Mouse (Mus musculus): ENCODE measurements at regions not wholly inside any gene's neighbourhood (a gene's known extent, or its start where the extent isn't known, plus 50 kb on each side); places are given as distances from the start of the nearest gene placed in this dataset.

- ATAC-seq (no peak), DNase-seq (no peak)
- H3K36me3 ChIP-seq (ENCODE audit: insufficient read depth), result no peaks in the 10 kb centered on the region
- no peak overlapping the region for H3K27ac ChIP-seq (ENCODE audit: low read depth, low read length)
- 89% methylated on average over 1 of the region's 1 CpGs for WGBS
- no peak overlapping the region for H3K4me2 ChIP-seq (ENCODE audit: low read depth)
- H3K4me1 ChIP-seq (ENCODE audit: insufficient read depth), result no peaks in the 10 kb centered on the region
- H3K27me3 ChIP-seq (ENCODE audit: insufficient read depth, low read length), result no peaks in the 10 kb centered on the region
- no peak overlapping the region for H3K9ac ChIP-seq
- H3K4me3 ChIP-seq (ENCODE audit: low read depth, low read length), result no peak overlapping the region
- TF ChIP-seq CTCF (IDR thresholded peaks at IDR 0.05; ENCODE audit: low read depth), result no peak
- no peaks in the 10 kb centered on the region for H3K9me3 ChIP-seq (ENCODE audit: low read length)
These were observed 69.7 kb downstream of the Slitrk6 start for GRCm38 (mm10) chr14:110685247-110685646.

GRCm38 (mm10) chr14:110679741-110680140 is 75.2 kb downstream of the Slitrk6 start:
- H3K4me1 ChIP-seq (ENCODE audit: insufficient read depth), result no peaks in the 10 kb centered on the region
- H3K9ac ChIP-seq, result no peak overlapping the region
- H3K4me3 ChIP-seq (ENCODE audit: low read depth, low read length), result no peak overlapping the region
- ATAC-seq (no peak), DNase-seq (no peak)
- H3K27ac ChIP-seq (ENCODE audit: low read depth, low read length), result no peak overlapping the region
- no peaks in the 10 kb centered on the region for H3K36me3 ChIP-seq (ENCODE audit: insufficient read depth)
- H3K4me2 ChIP-seq (ENCODE audit: low read depth), result no peak overlapping the region
- no peaks in the 10 kb centered on the region for H3K9me3 ChIP-seq (ENCODE audit: low read length)
- H3K27me3 ChIP-seq (ENCODE audit: insufficient read depth, low read length), result no peaks in the 10 kb centered on the region
- TF ChIP-seq CTCF (IDR thresholded peaks at IDR 0.05; ENCODE audit: low read depth), result no peak
- WGBS, result 89% methylated on average over 1 of the region's 1 CpGs

- ATAC-seq (no peak), DNase-seq (no peak)
- no peaks in the 10 kb centered on the region for H3K4me1 ChIP-seq (ENCODE audit: insufficient read depth)
- no peak for TF ChIP-seq CTCF (IDR thresholded peaks at IDR 0.05; ENCODE audit: low read depth)
- no peaks in the 10 kb centered on the region for H3K36me3 ChIP-seq (ENCODE audit: insufficient read depth)
- no peak overlapping the region for H3K4me3 ChIP-seq (ENCODE audit: low read depth, low read length)
- no peak overlapping the region for H3K9ac ChIP-seq
- H3K27ac ChIP-seq (ENCODE audit: low read depth, low read length), result no peak overlapping the region
- H3K27me3 ChIP-seq (ENCODE audit: insufficient read depth, low read length), result no peaks in the 10 kb centered on the region
- WGBS, result 76% methylated on average over 1 of the region's 1 CpGs
- H3K9me3 ChIP-seq (ENCODE audit: low read length), result no peaks in the 10 kb centered on the region
- no peak overlapping the region for H3K4me2 ChIP-seq (ENCODE audit: low read depth)
These were observed 89.2 kb downstream of the Slitrk6 start for GRCm38 (mm10) chr14:110665712-110666111.

GRCm38 (mm10) chr14:110663231-110663630 is 91.7 kb downstream of the Slitrk6 start:
- Histone ChIP-seq H3K4me3 (ENCODE audit: low read depth, low read length) (no peak overlapping the region), H3K4me2 (ENCODE audit: low read depth) (no peak overlapping the region), H3K9ac (no peak overlapping the region), H3K4me1 (ENCODE audit: insufficient read depth) (no peaks in the 10 kb centered on the region), H3K36me3 (ENCODE audit: insufficient read depth) (no peaks in the 10 kb centered on the region), H3K27me3 (ENCODE audit: insufficient read depth, low read length) (no peaks in the 10 kb centered on the region), H3K9me3 (ENCODE audit: low read length) (no peaks in the 10 kb centered on the region), H3K27ac (ENCODE audit: low read depth, low read length) (no peak overlapping the region)
- DNase-seq (no peak), ATAC-seq (no peak)
- WGBS, result 78% methylated on average over 2 of the region's 2 CpGs
- TF ChIP-seq CTCF (IDR thresholded peaks at IDR 0.05; ENCODE audit: low read depth), result no peak

- Histone ChIP-seq H3K4me1 (ENCODE audit: insufficient read depth) (no peaks in the 10 kb centered on the region), H3K36me3 (ENCODE audit: insufficient read depth) (no peaks in the 10 kb centered on the region), H3K27me3 (ENCODE audit: insufficient read depth, low read length) (no peaks in the 10 kb centered on the region), H3K9me3 (ENCODE audit: low read length) (no peaks in the 10 kb centered on the region), H3K27ac (ENCODE audit: low read depth, low read length) (no peak overlapping the region; the same call in 1 of the 2 replicates), H3K4me2 (ENCODE audit: low read depth) (no peak overlapping the region), H3K4me3 (ENCODE audit: low read depth, low read length) (no peak overlapping the region), H3K9ac (no peak overlapping the region)
- DNase-seq (peak; percentile 17), ATAC-seq (peak; percentile 85)
- TF ChIP-seq CTCF (IDR thresholded peaks at IDR 0.05; ENCODE audit: low read depth), result no peak
- 68% methylated on average over 3 of the region's 3 CpGs for WGBS
These were observed 120.8 kb downstream of the Slitrk6 start for GRCm38 (mm10) chr14:110634147-110634546.

- H3K4me3 ChIP-seq (ENCODE audit: low read depth, low read length), result no peak overlapping the region
- no peak overlapping the region for H3K27ac ChIP-seq (ENCODE audit: low read depth, low read length)
- no peaks in the 10 kb centered on the region for H3K4me1 ChIP-seq (ENCODE audit: insufficient read depth)
- peak; percentile 61; the same call in 1 of the 2 replicates for ATAC-seq
- TF ChIP-seq CTCF (IDR thresholded peaks at IDR 0.05; ENCODE audit: low read depth), result no peak
- H3K36me3 ChIP-seq (ENCODE audit: insufficient read depth), result no peaks in the 10 kb centered on the region
- peak; percentile 14 for DNase-seq
- H3K4me2 ChIP-seq (ENCODE audit: low read depth), result no peak overlapping the region
- WGBS, result 19% methylated on average over 2 of the region's 2 CpGs
- H3K9me3 ChIP-seq (ENCODE audit: low read length), result no peaks in the 10 kb centered on the region
- H3K27me3 ChIP-seq (ENCODE audit: insufficient read depth, low read length), result no peaks in the 10 kb centered on the region
- H3K9ac ChIP-seq, result no peak overlapping the region
These were observed 131.2 kb downstream of the Slitrk6 start for GRCm38 (mm10) chr14:110623716-110624115.

GRCm38 (mm10) chr14:110618496-110618920 is 136.4 kb downstream of the Slitrk6 start:
- no peak for TF ChIP-seq CTCF (IDR thresholded peaks at IDR 0.05; ENCODE audit: low read depth)
- no peak for ATAC-seq
- Histone ChIP-seq H3K9ac (no peak overlapping the region), H3K4me3 (ENCODE audit: low read depth, low read length) (no peak overlapping the region), H3K27me3 (ENCODE audit: insufficient read depth, low read length) (no peaks in the 10 kb centered on the region), H3K36me3 (ENCODE audit: insufficient read depth) (no peaks in the 10 kb centered on the region), H3K27ac (ENCODE audit: low read depth, low read length) (no peak overlapping the region), H3K9me3 (ENCODE audit: low read length) (no peaks in the 10 kb centered on the region), H3K4me1 (ENCODE audit: insufficient read depth) (no peaks in the 10 kb centered on the region), H3K4me2 (ENCODE audit: low read depth) (no peak overlapping the region)
- no peak for DNase-seq
- WGBS, result 63% methylated on average over 3 of the region's 3 CpGs

GRCm38 (mm10) chr14:110616447-110616846 is 138.5 kb downstream of the Slitrk6 start:
- no peak for ATAC-seq
- no peak overlapping the region for H3K4me3 ChIP-seq (ENCODE audit: low read depth, low read length)

More at GRCm38 (mm10) chr14:110616447-110616846, 138.5 kb downstream of the Slitrk6 start:
- 82% methylated on average over 1 of the region's 1 CpGs for WGBS
- H3K36me3 ChIP-seq (ENCODE audit: insufficient read depth), result no peaks in the 10 kb centered on the region
- H3K4me1 ChIP-seq (ENCODE audit: insufficient read depth), result no peaks in the 10 kb centered on the region
- no peaks in the 10 kb centered on the region for H3K27me3 ChIP-seq (ENCODE audit: insufficient read depth, low read length)
- no peak overlapping the region for H3K27ac ChIP-seq (ENCODE audit: low read depth, low read length)
- DNase-seq, result no peak
- no peak overlapping the region for H3K4me2 ChIP-seq (ENCODE audit: low read depth)
- no peaks in the 10 kb centered on the region for H3K9me3 ChIP-seq (ENCODE audit: low read length)
- TF ChIP-seq CTCF (IDR thresholded peaks at IDR 0.05; ENCODE audit: low read depth), result no peak
- no peak overlapping the region for H3K9ac ChIP-seq
